Mouse (Mus musculus) liver, adult 2 months (tissue): ENCODE measurements at regions not wholly inside any gene's neighbourhood (a gene's known extent, or its start where the extent isn't known, plus 50 kb on each side); places are given as distances from the start of the nearest gene placed in this dataset.

Source experiments
- CTCF ChIP-seq: fragments of 200-500 bp; IDR thresholded peaks from 2 replicates; pipeline ENCODE4 v1.5.1; 2011; ENCODE audit warnings: low read depth, low read length, control low read depth
- POLR2A ChIP-seq: fragments of 200-500 bp; IDR thresholded peaks from 2 replicates; pipeline ENCODE4 v1.6.1; 2011; ENCODE audit warnings: low read length, control low read depth; ENCODE audit not compliant: insufficient read depth; ENCODE audit errors: extremely low read depth

DNA sequence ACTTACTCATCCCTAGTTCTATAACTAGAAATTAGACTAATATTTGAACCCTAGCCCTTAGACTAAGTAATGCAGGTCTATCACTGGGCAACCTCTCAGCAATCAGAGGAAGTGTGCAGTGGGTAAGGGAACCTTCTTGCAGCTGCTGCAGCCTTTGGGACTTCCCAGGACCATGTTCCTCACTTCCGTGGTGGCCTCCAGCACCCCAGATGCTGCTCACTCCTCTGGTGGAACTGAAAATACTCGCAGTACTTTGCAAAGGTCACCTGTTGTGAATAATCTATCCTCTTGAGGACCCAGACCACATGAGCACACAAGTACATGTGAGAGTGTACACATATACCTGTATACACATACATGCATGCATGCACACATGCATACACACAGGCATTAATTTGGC is 59.3 kb upstream of the Peli1 start:
- TF ChIP-seq CTCF, result no peak
- TF ChIP-seq POLR2A, result no peak
